Mouse (Mus musculus) spleen, postnatal 36 days (tissue): ENCODE measurements around the gene Ap1g2.

Source experiments
- DNase-seq, 2 experiments: peaks; one replicate each; pipeline ENCODE4 v3.0.0; 2022; ENCODE audit warnings: low spot score in 2 of 2, mixed read lengths in 1 of 2

Ap1g2 gene

DNA sequence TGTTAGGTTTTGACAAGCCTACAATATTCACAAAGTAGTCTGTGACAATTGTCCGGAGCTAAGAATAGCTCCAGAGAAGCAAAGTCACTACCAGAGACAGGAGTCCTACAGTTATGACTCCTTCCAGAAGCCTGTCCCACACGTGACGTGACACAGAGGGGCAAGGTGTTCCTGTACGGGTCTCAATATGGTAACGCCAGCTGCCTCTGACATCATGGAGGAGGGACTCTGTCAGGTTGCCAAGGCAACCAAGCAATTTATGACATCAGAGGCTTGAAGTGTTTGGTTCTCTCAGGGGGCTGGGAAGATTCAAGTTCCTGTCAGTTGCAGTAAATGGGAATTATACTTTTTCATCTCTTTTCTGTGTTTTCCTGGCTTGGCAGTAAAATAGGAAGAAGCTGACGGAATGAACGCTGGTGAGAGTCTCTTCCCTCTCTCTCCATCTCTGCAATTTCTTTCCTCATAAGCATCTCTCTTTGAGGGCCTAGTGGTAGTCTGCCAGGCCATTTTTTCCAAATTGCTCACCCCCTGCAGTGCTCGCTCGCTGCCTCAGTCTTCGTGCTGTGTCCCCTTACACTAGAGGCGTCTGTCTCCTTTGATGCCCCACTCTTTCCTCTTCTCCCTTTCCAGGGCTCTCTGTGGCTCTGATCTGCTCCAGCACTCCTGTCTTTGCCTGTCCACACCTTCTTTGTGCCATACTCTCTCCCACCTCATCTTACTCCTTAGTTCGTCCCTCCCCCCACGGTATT, 17.0 kb downstream of the Ap1g2 start:
- no peak for DNase-seq

GRCm38 (mm10) chr14:55086009-55086514, 20.3 kb downstream of the Ap1g2 start:
- DNase-seq = no peak

DNA sequence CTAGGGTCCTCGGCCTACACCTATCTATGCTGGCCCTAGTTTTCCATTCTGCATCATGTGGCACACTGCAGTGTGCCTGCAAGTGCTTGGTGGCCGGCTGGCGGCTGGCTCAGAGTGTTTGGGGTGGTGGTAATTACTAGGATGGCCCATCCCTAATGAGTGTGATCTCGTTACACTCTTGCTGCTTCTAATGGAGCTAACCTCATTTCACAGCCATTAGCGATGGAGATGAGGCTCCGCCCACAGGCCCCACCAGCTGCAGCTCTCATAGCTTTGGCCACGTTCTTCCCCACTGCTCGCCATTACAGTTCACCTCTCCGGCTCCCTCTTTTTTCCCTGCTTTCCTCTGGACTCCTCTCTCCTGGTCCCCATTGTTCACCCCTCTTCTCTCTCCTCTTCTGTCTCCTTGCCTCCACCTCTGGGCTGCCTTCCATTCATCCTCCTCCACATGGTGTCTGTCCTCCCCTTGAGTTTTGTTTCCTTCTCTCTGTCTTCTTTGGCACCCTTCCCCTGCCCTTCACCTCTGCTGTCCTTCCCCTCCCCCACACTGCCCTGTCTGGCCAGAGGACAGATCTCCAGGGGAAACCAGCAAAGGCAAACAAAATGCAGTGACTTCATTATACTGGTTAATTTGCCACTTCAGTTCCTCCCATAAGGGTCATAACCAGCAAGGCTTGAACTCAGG, 20.9 kb downstream of the Ap1g2 start:
- no peak for DNase-seq

DNA sequence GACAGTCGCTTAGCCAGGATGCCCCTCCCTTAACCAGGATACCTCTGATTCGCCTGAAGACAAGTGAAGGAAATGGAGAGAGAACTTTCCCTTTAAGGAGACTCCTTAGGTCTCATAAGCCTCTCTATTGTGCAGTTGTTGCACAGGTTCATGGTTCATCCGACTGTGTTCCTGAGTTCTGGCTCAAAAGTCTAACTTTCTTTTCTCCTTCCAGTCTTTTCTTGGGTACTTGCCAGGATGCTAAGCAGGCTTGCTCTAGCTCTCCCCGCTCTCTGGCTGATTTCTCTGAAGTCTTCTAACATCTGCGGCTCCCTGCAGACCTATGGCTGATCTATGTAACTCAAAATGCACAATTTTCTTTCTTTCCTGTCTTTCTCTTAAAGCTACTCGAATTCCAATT, 22.9 kb downstream of the Ap1g2 start:
- DNase-seq = no peak

- no peak for DNase-seq
Measured at GRCm38 (mm10) chr14:55081105-55081504, 25.3 kb downstream of the Ap1g2 start.

GRCm38 (mm10) chr14:55079214-55079970, 27.0 kb downstream of the Ap1g2 start:
- DNase-seq = peak; percentile 34 to 38

DNA sequence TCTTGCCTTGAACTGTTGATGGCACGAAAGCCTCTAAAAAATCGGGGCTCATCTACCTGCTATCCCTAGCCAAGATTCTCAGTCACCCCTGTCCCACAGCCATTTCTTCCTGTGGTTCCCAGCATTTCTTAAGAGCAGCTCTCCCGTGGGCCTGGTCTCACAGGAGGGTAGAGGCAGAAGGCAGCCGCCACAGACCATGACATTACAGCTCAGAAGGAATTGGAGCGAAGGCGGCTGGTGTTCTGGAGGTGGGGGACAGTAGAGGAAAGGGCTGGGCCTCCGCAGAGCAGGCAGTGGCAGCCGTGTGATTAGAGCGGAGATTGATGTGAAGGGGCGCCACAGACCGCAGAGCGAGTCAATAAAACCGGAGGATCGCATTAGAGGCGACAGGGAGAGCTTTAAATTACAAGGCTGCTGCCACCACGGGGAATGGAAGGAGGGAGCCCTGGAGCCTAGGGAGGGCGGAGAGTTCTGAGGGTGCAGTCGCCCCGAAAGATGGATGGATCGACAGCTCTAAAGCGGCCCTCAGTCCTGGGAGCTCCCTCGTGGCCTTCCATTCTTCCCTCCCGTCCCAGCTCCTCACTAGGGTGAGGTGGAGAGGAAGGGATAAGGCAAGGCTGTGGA, 27.9 kb downstream of the Ap1g2 start:
- no peak for DNase-seq

DNA sequence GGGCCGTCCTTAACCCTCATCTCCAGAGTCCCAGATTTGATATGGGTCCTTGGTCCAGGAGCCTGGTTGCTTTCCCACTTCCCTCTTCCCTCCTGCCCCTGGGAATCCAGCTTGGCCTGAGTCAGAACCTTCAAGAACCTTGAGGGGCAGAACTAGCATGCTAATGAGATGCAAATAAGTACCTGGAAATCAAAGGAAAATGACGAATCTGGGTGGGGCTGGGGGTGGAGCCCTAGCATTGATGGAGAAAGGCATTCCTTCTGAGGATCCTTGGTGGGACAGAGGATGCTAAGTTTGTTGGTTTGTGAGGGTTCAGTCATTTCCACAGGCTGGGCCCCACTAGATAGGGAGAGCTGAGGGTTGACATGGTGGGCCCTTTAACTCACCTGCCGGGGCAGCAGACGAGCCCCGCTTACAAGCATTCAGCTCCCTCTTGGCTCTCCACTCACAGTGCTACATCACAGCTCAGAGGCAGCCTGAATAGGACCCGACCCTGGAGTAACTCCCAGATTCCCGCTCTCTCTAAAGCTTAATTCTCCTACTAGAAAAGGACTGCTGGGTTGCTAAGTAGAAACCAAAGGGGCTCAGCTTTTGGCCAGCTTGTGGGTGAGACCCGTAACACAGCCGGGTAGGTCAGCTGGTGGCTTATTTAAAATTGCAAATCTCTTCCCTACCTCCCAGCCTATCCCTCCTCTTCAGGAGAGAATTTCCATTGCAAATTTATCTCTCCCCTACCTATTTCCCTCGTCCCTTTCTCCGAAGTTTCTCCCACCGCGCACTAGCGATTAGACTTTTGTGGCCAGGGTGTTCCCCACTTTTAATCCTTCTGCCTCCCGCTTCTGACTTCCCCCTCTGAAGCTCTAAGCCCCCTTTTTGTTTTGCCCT, 28.7 kb downstream of the Ap1g2 start:
- DNase-seq = no peak

DNA sequence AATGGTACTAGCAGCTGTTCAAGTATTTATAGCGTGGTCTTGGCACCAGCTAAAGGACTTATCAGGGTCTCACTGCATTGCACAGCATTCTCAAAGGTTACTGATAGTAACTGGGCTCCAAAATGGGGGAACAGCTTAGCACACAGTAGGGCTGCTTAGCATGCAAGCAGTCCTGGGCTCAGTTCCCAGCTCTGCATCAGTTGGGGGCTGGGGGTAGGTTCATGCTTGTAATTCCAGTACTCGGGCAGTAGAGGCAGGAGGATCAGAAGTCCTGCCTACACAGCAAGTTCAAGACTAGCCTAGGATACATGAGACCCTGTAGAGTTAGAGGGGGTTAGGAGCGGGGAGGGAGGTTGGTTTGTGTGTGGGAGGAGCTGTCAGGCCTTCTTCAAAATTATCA, 29.4 kb downstream of the Ap1g2 start:
- no peak for DNase-seq

DNA sequence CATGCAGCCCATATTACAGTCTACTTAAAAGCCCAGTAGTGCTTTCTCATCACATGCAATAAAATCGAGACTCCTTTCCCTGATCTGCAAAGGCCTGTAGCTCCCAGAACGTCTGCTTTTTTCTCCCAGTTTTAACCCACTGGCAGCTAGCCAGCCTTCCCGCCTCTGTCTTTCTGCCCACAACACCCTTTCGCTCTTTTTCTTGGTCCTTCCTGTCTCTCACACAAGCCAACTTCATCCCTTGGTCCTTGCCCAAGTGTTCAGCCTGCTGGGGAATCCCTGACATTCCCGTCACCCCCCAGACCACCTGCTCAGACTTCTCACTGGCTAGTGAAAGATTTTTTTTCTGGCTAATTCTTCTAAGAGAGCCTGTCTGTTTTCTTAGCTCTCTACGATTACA, 30.2 kb downstream of the Ap1g2 start:
- DNase-seq = no peak

DNA sequence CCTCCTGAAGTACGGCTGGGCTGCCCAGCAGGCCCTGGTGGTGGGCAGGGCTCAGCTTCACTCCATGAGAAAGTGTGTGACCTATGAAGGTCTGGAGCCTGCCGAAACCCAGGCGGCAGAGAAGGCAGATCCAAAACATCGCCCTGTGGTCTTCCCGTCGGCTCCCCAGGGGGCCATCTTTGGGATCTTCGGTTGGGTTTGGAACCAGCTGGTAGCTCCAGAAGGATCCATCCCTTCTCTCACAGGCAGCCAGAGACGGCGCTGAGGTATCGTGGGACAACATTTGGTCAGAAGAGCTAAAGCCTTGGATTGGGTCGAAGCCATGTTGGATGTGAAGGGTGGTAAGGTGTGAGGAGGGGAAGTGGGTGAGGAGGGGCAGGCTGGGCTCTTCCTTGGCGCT, 32.0 kb downstream of the Ap1g2 start:
- DNase-seq = no peak

GRCm38 (mm10) chr14:55071756-55072155, 34.6 kb downstream of the Ap1g2 start:
- DNase-seq = no peak

DNA sequence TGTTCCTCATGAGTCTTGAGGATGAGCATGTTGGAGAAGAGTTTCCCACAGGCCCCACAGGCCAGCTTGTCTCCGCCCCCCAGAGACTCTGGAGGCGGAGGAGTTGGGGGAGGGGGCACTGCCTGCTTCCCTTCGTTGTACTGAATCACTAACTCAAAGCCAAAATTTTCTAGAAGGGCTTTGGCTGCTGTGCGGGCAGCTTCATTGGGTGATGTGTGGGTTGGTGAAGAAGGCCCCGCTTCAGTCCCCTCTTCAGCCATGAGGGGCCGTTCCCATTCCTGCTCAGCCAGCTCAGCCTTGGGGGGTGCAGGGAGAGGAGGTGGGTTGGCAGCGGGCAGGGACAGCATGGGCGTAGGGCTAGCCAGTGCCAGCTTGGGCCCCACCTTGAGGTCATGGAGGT, 40.4 kb downstream of the Ap1g2 start:
- DNase-seq = no peak

DNA sequence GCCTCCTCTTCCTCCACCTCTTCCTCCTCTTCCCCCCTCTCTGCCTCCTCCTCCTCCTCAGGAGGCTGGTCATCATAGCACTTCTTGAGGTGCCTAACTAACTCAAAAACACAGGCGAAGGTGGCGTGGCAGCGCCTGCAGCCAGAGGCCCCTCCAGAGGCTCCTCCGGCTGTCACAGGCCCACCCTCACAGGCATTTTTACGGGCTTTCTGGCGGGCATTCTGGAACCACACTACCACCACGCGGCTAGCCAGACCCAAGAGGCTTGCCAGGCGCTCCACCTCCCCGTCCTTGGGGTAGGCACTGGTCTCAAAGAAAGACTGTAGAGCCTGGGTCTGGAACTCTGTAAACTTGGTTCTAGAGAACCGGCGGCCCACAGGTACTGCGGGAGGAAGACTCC, 41.0 kb downstream of the Ap1g2 start:
- no peak for DNase-seq

DNA sequence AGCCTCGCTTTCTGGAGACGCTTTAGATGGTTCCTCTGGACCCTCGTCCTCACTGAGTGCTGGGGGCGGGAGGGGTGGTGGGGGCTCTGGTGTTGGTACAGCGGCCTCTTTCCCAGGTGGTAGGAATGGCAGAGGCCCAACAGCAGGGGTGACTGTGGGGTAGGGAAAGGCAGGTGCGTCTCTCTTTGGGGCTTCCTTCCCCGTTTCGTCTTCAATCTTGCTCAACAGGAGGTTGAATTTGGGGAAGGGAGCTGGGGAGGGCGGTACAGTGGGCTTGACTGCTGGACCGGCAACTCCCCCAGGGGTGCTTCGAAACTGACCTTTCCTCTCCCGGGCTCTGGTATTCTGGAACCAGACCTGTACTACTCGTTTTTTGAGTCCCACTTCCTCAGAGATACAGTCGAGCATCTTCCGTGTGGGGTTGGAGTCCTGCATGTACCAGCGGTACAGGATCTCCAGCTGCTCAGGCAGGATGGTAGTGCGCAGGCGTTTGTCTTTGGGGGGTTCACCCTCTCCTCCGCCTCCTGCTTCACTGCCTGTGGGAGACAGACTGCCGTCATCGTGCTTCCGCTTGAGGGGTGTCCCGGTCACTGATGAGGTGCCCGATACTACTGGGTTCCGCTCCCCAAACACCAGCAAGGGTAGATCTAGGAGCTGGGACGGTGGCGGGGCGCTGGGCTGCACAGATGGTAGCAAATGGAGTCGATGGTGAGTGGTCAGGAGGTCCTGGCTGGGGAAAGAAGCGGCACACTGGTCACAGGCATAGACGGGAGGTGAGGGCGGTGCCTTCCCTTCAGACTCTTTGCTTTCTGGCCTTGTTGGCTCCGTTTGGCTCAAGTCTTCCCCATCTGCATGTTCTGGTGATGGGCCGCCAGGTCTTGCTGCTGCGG, 41.7 kb downstream of the Ap1g2 start:
- DNase-seq = no peak

- DNase-seq = no peak
Measured at GRCm38 (mm10) chr14:55063581-55064381, 42.6 kb downstream of the Ap1g2 start.

DNA sequence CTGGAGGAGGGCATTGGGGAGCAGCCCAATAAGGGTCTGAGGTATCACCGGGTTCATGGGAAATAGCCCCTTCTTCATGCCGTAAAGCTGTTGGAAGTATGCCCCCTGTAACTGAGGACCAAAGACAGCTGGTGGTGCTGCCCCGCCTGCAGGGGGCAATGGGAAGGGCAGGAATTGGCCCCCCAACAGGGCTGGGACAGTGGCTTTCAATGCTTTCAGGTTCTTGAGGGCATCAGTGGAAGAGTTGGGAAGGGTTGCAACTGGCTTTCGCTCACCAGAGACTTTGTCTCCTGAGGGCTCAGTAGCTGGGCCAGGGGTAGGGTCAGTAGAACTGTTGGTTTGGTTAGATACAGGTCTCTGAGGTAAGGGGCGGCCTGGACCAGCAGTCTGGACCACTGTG, 43.3 kb downstream of the Ap1g2 start:
- no peak for DNase-seq

- DNase-seq = peak; percentile 36 to 40
Measured at GRCm38 (mm10) chr14:55062626-55063025, 43.8 kb downstream of the Ap1g2 start.

DNA sequence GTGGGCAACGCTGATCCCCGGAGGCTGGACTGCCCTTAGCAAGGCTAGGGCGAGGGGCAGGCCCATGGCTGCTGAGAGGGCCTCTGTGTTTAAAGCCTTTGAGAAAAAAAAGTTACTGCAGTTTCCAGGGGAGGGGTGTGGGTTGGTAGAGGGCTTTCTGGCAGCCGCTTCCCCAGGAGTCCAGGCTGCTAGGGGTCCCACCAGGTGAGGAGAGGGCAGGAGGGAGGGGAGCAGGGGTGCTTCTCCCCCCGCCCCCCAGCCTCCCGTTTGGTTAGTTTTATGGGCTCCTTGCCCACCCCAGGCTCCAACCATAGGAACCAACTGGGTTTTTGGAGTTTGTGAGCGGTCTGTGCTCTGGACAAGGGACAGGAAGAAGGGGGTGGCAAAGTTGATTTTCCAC, 44.5 kb downstream of the Ap1g2 start:
- no peak for DNase-seq
